Mouse (Mus musculus): Measurements from ENCODE around the gene Pcna.
"Not testable (repeated sequence)": the region's sequence is repeated elsewhere in the genome, so short reads cannot be mapped to it uniquely, and the experiment has no call there.

The Pcna gene

DNA sequence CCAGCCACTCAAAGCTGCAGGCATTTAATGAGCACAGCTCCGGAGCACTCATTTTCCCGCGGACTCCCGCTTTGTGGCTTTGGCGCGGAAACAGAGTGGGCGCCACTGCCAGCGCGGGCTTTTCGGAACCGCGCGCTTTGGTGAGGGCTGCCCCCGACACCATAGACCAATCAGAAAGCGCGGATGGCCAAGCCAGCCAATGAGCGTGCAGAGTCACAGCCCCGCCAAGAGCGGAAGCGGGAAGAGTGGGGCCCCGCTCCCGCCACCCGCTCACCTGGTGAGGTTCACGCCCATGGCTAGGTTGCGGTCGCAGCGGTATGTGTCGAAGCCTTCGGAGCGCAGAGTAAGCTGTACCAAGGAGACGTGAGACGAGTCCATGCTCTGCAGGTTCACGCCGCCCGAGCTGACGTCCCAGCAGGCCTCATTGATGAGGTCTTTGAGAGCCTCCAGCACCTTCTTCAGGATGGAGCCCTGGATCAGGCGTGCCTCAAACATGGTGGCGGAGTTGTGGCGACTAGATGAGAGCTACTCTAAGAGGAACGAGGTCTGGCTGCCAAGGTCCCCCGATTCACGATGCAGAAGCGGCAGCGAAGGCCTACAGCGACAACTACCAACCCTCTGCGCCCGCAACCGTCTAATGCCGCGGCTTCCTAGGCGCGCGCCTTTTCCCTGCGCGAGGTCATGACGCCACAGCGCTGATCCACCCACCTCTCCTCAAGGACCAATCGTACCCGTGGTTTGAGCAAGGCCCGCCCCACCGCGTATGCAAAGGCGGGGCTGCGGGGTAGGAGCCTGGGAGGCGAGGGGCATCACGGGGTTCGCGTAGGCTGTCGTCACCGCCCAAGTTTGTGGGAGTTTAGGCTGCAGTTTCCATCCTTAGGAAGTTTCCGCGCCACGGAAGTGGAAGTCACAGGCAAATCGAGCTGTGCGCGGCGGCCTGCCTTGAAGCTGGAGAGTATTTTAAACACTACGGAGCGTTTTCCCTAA lies at the start of gene Pcna:
TSS of gene Pcna (minus strand) at position 773 of the 987 bp plus-strand sequence.
- peak; percentile 97 for DNase-seq (ENCODE audit: low spot score)

DNA sequence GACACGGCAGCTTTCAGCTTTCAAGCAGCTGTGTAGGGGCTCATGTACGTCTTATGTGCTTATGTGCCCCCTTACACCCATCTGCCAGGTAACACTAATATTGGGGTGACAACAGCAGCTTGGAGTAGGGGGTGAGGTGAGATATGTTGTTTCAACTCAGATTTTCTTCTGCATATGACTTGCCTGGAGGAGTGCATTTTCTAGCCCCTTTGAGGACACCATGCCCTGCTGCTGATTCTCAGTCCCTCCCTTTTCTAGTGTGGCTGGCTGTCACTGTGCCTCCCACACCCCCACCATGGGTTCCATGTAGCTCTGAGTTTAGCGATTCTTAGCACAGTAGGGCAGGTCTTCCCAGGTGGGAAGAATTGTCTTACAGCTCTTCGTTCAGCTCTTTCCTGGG lies 48.3 kb upstream of the Pcna start:
- no peak for DNase-seq (ENCODE audit: low spot score)

DNA sequence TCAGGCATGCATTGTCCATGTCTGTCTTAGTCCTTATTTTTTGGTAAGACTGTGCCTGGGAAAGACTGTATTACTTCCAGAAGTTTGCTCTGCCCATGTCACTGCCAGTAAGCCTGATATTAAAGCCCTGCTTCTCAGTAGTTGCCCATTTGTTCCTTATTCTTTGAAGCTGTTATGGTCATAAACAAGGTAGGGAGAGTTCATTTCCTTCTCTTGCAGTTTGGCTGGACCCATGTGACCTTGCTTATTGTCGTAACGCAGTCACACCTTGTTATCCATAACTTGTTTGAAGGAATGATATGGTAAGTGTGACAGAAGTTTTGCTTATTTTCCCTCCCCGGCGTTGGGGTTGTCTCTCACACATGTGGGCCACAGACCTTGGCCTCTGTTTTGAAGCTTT lies 45.1 kb upstream of the Pcna start:
- DNase-seq (ENCODE audit: low spot score): no peak

DNA sequence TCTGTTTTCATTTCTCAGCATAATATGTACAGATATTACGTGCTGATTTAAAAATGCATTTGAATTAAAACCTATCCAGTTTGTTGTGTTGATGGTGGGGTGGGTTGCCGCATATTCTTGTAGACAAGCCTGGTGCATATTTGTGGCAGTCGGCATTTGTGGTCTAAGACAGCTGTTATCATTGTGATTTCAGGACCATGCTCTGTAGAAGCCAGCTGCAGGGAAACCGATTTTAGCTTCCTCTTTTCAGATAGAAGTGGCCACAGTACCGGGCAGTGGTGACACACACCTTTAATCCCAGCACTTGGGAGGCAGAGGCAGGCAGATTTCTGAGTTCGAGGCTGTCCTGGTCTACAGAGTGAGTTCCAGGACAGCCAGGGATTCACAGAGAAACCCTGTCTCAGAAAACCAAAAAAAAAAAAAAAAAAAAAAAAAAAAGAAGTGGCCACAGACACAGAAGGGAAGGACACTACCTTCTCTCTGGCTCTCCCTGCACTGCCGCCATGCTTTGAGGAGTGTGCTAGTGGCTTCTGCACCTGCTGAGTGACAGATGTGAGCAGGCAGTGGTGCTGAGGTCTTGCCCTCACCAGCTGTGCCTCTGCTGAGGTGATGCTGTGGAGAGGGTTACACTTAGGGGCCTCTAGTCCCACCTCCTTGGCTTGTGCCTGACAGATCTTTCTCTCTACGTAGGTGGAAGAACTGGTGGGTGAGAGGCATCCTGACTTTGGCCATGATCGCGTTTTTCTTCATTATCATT lies 40.8 kb upstream of the Pcna start:
- no peak for DNase-seq (ENCODE audit: low spot score)

DNA sequence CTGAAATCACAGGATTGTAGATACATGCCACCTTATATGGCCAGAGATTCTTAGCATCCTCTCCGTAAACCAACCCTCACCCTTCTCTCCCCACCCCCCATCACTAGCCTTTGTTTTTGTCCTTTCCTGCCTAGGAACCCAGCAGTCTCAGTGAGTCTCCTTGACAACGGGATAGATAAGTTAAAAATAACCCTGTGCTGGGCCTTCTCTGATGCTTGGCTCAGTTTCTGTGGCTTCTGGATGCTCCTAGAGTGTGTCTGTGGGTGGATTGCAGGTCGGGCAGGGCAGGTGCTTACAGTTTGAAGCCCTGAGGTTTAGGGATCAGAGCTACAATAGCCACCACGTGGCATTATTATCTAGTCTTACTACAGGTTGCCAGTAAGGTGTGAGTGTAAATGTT lies 39.0 kb upstream of the Pcna start:
- no peak for DNase-seq (ENCODE audit: low spot score)

DNA sequence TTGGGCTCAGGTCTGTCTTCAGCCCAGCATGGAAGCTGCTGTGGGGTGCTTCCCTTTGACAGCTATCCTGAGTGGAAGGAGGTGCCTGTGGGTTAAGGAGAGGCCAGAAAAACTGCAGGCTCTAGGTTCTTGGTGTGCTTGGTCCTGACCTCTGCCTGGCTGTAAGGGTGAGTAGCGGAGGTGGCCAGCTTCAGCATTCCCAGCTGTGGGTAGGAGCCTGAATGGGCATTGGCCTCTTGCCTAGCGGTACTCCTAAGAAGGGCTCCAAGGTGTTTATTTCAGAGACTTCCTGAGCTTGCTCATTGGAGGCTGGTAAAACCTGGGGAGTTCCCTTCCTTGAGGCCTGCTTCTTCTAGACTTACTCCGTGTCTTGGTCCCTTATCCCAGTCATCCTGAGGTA lies 38.2 kb upstream of the Pcna start:
- DNase-seq (ENCODE audit: low spot score): no peak

DNA sequence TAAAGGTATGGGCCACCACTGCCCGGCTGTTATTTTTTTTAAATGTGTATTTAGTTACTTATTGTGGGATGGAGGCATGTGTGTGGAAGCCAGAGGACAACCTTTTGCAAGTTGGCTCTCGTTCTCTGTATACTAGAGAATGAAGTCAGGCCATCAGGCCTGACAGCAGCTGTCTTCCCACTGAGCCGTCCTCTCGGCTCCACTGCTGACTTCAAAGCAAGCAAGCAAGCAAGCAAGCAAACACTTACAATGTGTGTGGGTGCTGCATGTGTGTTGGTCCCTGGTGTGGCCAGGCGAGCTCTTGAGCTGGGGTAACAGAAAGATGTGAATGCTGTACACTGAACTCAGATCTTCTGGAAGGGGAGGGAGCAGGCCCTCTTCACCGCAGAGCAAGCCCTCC lies 37.7 kb upstream of the Pcna start:
- no peak for DNase-seq (ENCODE audit: low spot score)

DNA sequence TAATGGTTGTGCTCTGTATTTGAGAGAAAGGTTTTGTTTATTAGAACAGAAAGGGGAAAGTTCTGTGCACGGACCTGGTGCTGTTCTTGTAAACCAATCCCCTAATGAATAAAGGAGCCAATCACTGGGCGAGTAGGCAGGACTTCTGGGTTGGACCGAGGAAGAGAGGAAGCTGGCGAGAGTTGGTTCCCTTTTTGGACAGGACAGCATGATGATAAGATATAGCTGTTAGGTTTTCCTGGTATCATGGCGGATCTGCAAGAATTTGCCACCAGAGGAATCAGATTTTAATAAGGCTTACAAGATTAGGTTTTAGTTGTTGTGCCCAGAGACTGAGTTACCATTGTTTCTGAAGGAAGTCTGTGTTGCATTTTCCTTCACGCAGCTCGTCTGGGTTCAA lies 36.1 kb upstream of the Pcna start:
- not testable (repeated sequence) for DNase-seq (ENCODE audit: low spot score)

DNA sequence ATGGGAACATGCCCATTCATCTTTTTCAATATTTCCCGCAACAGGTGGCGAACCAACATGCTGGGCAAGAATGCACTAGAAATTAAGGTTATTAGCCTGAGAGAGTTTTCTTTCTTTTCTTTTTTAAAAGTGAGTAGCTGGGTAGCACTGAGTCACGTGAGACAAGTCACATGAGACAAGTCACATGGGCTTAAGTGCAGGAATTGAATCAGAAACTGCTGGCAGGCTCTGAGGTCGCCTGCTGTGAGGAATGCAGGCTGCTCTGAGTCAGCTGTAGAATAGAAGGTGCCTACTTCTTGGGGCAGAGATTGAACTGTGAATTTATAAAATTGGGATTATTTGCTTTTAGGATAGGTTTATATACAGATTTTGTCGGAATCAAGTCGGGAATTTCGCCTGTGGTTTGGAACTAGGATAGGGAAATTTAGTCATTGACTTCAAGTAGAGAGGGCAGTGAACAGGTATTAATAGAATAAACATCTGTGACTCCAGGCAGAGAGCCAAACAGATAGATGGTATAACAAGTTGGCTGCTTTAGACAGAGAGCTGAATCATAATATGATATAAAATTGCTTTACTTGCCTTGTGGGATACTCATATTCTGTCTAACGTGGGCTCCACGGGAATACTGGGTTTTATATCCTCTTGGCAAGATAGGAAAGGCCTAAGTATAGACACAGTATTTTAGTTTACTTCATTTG lies 33.4 kb upstream of the Pcna start:
- no peak for DNase-seq (ENCODE audit: low spot score)

DNA sequence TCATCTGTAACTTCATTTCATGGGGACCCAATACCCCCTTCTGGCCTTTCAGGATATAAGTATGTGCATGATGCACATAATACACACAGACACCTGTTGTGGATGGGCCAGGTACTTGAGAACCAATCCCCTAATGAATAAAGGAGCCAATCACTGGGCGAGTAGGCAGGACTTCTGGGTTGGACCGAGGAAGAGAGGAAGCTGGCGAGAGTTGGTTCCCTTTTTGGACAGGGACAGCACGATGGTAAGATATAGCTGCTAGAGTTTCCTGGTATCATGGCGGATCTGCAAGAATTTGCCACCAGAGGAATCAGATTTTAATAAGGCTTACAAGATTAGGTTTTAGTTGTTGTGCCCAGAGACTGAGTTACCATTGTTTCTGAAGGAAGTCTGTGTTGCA lies 32.6 kb upstream of the Pcna start:
- DNase-seq (ENCODE audit: low spot score): not testable (repeated sequence)

DNA sequence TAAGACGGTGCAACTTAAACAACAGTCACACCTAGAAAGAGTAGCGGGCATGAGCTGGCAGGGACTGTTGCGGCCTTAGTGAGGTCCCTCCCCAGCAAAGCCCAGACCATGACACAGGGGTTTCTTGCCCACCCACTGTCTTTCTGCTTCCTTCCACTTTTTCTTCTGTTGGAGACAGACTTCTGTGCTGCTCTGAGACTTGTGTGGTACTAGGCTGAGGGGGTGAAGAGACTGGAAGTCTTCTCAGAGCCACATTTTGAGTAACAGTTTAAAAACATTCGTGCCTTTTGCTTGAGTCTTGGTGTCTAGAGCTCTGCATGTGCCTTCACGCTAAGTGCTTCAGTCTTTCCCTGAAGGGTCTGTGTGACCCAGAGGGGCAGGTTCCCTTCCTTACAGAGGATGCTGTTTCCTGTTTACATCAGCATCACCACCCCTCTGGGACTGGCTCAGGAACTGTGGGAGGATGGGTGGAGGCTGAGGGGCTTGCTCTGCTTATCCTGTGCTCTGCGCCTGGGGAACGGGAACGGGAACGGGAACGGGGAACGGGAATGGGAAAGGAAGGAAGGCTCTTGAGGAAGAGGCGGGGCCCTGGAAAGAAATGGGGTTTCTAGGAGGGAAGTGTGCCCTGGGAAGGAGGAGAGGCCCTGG lies 31.5 kb upstream of the Pcna start:
- DNase-seq (ENCODE audit: low spot score): no peak

DNA sequence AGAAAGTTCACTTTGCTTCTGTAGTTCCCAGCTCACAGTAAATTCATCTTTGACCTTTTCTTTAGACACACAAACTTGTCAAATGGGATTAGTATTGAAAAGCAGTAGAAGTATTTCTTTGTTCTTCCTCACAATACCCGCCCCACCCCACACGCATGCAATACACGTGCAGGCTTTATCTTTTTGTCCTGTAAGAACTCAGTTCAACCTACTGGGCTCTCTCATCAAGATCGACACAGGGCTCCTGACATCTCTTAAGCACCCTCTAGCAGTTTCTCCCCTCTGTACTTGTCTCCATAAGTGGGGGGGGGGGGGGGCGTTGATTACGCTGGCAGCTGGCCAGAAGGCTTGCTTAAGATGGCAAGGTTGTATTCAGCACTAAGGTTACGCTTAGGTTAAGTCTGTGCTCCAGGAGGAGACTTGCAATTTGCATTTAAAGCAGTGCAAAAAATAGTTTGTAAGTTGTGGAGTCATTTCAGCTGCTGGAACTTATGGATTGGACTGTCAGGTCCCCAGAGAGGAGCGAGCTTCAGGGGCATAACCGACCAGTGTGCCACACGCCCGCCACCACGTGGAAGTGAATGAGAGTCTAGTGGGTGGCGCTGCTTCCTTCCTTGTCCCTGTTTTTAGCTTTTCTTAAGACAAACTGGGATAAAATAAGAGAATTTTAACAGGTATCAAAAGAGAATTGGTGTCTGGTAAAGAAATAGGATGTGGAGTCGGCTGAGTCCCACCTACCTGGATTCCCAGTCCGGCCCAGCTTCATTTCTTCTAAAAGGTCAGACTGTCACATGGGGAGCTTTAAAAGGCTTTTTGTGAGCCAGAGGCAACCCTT lies 30.3 kb upstream of the Pcna start:
- no peak for DNase-seq (ENCODE audit: low spot score)

DNA sequence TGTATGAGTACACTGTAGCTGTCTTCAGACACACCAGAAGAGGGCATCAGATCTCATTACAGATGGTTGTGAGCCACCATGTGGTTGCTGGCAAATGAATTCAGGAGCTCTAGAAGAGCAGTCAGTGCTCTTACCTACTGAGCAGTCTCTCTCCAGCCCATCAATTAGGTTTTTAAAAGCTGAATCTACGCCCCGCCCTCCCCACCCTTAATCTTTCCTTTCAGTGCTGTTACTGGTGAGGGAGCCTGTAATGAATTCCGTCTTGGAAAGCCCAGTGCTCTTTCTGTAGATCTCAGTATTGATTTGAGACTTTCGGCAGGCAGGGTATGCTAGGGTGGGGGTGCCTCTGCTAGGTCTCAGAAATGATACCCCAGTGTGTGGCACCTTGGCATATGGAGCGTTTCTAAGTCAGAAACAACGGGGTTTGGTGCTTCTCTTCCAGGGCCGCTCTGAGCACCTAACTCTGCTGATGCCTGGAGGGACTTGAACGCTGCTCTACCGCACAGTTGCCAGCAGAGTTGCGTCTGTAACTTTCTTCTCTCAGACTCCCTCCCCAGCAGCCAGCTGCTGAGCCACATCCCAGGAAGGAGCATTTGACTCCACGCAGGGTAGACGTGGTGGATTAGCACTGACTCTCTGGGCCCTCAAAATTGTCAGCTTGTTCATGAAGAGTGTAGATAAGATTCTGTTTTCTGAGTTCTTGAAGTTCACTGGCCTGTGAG lies 29.5 kb upstream of the Pcna start:
- DNase-seq (ENCODE audit: low spot score): no peak

DNA sequence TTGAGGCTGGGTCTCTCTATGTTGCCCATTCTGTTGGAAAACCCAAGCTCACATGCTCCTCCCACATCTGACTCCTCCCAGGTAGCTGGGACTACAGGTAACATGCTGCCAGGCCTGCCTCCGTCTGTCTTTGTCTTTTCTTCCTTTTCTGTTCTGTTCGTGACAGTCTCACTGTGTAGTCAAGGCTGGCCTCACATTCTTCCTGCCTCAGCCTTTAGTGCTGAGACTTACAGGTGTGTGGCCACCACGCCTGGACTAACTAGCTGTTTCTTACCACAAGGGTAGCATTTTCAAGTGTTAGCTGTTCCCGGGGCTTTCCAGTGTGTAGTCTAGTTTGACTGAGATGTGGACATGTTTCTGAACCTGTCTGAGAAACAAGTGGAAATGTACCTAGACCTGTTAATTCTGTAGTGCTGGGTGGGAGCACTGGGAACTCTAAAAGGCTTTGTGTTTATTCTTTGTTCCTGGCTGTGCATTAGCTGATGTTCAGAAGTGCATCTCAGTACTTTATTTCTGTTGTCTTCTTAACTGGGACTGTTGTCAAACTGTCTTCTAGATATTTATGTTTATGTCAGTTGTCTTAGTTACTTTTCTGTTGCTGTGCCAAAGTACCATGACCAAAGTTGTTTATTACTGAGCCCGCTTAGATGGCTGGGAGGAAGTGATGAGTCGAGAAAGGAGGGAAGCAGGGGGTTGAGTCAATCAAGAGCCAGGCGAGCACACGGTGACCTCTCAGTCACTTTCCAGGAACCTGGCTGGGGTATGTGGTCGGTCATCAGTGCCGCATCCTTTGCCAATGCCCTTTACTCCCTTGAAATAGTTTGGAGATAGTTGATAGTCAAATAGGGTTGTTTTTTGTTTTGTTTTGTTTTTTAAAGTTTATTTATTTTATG lies 28.7 kb upstream of the Pcna start:
- DNase-seq (ENCODE audit: low spot score): no peak

DNA sequence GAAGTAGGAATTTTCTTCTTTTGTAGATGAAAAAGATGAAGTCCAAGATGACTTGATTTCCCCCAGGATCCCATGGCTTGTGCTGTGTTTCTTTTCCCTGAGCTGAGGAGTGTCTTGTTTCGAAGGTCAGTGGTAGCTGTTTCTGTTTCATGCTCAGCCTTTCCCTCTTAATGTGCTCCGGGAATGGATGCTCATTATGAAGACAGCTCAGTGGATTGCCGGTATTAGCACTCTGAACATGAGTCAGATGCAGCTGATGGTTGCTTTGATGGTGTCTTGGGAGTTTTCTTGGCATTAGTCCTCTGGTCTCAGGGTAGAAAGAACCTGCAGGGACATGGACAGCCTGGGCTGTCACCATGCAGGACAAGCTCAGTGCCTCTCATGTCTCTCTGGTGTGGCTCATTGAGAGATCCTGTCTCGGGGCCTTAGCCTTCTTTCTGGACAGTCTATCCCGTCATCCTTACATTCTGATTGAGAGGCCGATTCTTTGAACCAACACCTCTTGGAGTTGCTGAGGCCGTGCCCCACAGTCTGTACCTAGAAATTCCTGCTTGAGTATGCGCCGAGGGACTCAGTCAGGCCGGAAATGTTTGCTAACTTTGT lies 27.5 kb upstream of the Pcna start:
- DNase-seq (ENCODE audit: low spot score): no peak

DNA sequence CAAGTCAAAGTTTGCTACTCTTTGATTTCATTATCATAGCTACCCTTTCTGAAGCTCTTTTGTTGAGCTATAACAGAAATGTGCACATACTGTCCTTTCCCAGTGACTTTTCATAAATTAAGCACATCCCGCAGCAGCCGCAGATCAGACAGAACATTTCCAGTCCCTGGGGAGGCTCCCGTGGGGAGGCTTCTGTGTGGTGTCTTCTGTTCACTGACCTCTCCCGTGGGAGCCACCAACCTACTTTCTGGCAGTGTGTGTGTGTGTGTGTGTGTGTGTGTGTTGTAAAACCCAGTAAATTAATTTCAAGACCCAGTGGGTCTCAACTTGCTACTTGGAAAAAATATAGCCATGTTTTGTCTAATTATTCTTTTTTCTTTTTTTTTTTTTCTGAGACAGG lies 26.9 kb upstream of the Pcna start:
- no peak for DNase-seq (ENCODE audit: low spot score)

DNA sequence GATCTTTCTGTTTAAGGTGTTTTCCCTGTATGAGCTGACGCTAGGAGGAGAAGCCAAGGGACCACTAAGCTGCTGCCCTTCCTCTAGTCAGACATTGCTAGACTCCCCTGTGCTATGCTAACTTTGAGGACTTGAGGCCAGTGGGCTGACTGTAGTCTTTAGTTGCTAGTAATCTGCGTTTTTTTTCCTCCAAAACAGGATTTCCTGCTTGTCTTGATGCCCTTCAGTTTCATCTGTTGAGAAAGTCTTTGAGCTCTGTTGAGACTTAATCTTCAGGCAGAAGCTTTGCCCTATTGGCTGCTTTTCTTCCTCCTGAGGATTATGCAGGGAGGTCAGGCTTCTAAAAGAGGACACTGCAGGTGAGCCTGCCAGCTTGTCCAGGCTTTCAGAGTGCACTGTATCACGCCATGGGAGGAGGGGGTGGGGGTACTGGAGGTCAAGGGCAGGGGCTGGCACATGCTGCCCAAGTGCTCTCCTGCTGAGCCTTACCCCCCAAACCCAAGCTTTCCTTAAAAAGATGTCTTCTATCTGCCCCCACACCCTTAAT lies 26.3 kb upstream of the Pcna start:
- no peak for DNase-seq (ENCODE audit: low spot score)

DNA sequence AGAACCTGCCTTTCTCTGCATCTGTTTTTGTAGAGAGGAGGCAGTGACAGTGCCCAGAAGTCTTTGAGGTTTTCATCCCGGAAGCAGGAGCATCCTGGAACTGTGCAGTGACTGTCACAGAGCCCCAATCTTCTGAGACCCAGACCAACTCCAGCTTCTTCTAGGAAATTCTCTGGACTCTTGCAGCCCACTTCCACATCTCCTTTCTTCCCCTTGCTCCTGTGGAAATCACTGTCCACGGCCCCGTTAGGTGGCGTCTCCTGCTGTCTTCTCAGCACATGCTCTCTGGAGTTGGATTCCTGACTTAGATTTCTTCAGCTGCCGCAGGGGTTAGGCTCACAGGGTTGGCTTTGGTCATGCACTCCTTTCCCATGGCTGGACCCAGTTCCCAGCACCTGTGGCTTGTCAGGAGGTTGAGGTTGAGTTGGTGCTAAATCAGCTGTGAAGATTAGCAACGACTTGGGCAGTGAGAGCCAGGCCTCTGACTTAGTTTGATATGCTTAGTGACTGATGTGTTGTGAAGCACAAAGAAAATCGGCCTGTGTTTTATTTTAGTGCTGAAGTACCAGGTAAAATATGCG lies 25.2 kb upstream of the Pcna start:
- no peak for DNase-seq (ENCODE audit: low spot score)
